Mouse (Mus musculus): ENCODE measurements around the gene Gm44790.

The Gm44790 gene

DNA sequence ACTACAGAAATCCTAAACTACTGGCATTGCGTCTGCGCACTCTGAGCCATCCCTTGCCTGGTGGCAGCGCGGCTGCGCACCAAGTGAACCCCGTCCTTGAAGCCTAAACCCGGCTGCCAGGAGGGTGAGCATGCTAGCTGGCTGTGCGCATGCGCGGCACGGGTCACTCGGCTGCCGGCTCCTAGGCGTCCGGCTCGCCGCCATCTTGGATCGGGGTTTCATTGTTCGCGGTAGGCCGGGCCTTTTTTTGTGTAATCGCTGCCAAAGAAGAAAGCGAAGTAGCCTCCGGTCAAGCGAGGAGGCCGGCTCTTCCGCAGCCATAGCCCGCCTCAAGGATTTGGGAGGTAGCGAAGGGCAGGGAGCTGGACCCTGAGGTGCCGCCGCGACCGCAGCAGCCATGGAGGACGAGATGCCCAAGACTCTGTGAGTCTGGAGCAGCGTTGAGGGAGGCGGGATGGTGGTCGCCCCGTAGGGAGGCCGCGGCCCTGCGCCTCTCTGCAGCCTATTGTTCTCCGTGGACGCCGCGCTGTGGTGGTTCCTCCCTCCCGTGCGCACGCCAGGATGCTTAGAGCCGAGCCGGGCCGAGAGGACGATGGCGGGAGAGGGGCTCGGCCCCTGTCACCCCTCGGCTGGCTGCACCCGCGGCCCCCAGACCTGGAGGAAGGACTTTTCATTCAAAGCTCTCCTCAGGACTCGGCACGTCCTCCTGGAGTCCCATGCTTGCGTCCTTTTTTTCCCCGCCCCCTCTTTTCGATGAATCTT is 22.2 kb upstream of the Gm44790 start, which contains the start of gene Tia1:
Tia1 (plus strand) TSS at position 120 of the 762 bp plus-strand sequence.
- DNase-seq (ENCODE audit: low spot score in 2 of 2), result peak; percentile 97 to 98

DNA sequence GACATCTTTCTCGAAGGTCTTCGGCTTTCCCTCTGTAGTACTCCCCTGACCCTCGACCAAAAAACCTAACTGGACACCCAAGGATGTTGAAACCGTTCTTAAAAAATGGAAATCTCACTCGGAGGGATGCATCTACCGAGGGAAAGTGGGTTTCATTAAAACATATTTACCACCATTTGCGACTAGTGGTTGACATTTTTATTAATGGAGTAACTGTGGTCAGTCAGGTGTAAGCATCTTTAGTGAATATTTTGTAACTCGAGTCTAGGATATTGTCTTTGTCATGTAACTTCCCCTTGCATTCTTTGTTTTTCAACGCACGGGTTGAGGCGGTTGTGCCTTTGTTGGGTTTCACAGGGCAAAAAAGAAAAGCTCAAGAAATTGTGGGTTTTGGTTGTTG is 21.5 kb upstream of the Gm44790 start:
- DNase-seq (ENCODE audit: low spot score in 2 of 2), result peak in 1 of 2 experiments; percentile 15

DNA sequence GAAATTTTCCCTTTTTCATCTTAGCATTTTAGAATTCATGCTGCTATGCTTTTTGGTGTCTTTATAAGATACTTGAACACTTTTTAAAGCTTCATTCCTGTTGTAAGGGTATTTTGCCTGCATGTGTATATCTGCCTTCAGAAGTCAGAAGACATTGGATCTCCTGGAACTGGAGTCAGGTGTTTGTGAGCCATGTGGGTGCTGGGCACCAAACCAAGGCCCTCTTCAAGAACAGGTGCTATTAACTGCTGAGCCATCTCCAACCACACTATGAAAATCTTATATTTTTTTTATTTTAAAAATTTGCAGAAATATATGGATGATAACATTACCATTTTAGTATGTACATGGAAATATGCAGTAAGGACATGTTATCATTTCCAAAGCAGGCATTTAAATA is 20.2 kb upstream of the Gm44790 start:
- no peak for DNase-seq (ENCODE audit: low spot score in 2 of 2)

DNA sequence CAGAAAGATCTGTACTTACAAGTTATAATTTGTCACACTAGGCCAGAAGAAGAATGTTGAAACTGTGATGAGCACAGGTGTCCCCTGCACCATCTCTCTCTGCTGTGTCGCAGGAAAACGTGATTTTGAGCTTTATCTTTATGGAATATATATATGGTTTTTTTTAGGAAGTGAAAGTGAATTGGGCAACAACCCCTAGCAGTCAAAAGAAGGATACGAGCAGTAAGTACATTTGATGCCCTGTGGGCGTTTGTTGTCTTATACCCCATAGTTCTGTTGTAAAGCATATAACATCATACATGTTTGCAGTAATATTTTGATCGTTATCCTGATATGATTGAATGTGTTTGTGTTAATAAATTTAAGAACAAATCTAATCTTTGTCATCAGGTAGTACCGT is 7.7 kb upstream of the Gm44790 start:
- DNase-seq (ENCODE audit: low spot score in 2 of 2), result no peak

DNA sequence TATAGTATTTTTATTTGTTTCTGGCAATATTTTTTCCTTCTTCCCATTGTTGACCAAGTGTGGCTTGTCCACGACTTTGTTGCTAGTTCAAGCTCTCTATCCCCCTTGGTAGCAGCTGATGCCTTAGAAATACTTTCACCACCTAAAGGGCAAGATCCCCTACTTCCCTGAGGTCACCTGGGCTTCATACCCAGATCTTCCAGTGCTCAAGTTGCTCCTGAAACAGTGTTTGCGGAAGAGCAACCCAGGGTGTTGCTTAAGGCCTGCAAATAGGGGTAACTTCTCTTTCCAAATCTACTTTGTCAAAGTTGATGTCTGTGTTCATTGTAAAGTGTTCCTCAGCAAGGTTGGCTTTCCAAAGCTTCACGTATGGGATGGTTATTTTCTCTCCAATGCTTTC is 7.2 kb upstream of the Gm44790 start:
- no peak for DNase-seq (ENCODE audit: low spot score in 2 of 2)

DNA sequence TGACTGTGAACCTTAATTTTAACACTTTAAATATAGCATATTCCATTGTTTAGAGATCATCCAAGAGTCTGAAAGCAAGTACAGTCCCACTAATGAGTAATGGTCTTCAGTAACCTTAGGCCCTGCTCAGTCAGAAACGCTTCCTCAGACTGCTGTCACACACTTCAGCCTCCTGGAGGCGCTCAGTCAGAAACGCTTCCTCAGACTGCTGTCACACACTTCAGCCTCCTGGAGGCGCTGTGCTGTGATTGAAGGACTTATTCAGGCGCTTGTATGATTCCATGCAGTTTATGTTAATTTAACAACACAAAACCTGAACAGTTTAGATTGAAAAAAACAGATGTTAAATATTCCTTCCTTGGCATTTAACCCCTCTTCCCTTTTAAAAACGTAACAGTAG is 6.0 kb upstream of the Gm44790 start:
- no peak for DNase-seq (ENCODE audit: low spot score in 2 of 2)

DNA sequence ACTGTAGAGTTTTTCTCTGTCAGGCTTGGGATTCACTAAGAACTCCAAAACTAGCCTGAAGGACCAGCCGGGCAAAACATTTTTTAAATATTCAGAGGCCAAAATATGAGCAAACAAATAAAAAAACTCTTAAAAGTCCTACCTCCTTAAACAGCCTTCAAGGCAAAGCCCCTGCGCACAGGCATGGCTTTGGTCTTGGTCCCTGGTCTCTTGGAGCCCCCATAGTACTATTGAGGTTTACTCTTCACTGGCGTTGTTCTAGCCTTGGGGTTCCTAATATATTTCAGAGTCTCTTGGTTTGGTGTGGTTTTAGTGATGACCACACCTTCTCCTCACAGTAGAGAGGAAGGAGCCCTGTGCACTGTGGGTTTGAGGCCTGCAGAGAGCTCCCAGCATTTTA is 5.1 kb downstream of the Gm44790 start:
- DNase-seq (ENCODE audit: low spot score in 2 of 2), result no peak

DNA sequence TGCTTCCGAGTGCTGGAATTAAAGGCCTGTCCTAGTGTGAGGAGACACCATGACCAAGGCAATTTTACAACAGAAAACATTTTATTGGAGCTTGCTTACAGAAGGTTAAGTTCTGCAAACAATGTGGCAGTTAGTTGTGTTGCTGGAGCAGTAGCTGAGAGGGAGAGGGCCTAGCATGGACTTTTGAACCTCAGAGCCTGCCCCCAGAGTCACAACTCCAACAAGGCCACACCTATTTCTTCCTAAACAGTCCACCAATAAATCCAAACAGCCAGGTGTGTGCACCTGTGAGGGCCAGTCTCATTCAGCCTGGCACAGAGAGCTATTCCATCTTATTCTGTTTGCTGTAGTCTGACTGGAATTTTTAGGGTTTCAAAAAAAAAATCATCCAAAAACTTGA is 7.2 kb downstream of the Gm44790 start:
- DNase-seq (ENCODE audit: low spot score in 2 of 2), result no peak

DNA sequence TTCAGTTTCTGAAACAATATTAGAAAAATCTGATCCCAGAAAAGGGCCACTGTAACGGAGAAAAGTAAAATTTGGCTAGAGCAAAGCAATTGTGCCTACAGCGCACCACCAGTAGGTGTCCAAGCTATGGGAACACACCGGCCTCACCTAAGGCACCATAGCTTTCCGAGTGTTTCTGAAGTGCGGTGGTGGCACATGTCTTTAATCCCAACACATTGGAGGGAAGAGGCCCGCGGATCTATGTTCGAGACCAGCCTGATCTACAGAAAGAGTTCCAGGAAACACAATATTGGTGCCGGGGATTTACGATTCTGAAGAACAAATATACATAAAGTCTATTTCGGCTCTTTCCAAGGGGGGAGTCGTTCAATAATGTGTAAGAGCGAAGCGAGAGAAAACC is 11.3 kb downstream of the Gm44790 start:
- DNase-seq (ENCODE audit: low spot score in 2 of 2), result peak; percentile 47 to 63

DNA sequence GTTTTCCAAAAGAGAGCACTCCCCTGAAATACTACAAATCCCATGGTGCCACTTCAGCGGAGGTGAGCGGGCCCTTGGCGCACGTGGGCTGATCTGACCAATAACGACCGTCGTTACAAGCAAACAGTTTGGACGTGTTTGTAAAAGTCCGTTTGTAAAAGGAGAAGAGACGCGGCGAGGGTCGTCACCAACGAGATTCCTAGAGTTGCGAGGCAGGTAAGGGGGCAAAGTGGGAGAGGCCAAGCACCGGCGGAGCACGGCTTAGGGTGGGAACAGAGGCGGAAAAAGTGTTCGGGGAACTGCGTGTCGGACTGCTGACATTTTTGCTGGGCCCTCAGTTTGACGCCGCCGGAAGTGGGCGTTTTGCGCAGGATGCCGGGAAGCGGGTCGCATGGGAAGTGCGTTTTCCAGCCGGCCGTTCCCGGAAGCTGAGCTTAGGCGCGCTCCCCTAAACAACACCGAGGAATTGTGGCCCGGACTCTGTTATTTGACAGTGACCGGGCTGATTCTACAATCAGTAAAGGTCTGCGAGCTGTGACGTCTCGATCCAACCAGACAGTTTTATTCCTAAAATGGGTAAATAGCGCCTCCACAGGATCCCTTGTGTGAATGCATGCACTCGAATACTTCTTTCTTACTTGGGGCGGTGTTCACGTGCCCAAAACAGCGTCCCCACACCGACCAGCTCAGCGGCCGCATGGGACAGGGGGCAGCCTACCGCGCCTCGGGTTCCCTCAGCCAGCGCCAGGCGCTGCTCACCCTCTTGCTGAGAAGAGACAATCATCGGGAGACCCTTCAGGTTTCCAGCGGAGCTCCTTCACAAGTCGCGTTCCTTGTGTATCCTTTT is 12.0 kb downstream of the Gm44790 start, which contains the start of gene C87436:
C87436 (plus strand) TSS at position 103 of the 847 bp plus-strand sequence.
- peak; percentile 91 to 94 for DNase-seq (ENCODE audit: low spot score in 2 of 2)

DNA sequence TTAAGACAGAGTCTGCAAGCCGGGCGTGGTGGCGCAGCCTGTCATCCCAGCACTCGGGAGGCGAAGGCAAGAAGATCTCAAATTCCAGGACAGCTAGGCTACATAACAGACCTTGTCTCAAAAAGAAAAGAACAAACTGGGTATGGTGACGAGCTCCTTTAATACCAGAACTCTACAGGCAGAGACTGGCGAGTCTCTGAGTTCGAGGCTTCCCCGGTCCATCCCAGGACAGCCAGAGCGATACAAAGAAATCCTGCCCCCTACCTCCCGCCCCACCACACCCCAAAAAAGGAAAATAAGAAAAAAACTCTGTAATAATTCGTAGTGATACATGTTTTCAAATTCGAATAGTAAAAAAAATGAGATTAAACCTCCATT is 12.7 kb downstream of the Gm44790 start:
- no peak for DNase-seq (ENCODE audit: low spot score in 2 of 2)

DNA sequence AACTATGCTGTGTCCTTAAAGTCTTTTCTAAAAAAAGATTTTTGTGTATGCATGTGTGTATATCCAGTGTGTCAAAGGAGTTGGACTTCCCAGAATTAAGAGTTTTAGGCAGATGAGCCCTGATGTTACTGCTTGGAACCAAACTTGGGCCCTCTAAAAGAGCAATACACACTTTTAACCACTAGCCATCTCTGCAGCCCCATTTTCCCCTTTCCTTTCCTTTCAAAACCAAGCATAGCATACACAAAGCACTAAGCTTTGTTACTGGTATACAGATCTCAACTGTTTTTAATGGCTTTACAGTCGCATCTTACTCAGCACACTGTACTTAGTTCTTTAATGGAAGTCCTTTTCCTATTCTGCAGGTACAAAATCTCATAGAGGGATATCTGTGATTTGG is 13.1 kb downstream of the Gm44790 start:
- DNase-seq (ENCODE audit: low spot score in 2 of 2), result no peak

DNA sequence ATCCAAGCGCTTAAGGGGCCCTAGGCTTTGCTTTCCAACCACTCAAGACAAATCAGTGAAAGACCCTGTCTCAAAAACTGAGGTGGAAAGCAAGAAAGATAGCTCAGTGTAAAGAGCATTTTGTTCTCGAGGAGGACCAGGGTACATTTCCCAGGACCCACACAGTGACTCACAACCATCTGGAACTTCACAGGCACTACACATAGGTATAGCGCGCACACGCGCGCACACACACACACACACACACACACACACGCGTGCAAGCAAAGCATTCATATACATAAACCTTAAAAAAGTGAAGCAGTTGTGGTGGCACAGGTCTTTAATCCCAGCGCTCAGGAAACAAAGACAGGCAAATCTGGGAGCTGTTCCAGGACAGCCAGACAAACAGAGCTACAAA is 15.1 kb downstream of the Gm44790 start:
- no peak for DNase-seq (ENCODE audit: low spot score in 2 of 2)

DNA sequence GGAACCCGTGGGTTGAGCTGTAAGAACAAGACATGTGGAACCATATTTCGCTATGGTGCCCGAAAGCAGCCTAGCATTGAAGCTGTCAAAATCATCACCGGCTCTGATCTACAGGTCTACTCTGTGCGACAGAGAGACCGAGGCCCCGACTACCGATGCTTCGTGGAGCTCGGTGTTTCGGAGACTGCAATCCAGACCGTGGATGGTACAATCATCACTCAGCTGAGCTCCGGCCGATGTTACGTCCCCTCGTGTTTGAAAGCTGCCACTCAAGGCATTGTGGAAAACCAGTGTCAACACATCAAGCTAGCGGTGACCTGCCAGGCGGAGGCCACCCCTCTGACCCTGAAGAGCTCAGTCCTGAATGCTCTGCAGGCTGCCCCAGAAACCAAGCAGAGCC is 19.1 kb downstream of the Gm44790 start:
- DNase-seq (ENCODE audit: low spot score in 2 of 2), result no peak

DNA sequence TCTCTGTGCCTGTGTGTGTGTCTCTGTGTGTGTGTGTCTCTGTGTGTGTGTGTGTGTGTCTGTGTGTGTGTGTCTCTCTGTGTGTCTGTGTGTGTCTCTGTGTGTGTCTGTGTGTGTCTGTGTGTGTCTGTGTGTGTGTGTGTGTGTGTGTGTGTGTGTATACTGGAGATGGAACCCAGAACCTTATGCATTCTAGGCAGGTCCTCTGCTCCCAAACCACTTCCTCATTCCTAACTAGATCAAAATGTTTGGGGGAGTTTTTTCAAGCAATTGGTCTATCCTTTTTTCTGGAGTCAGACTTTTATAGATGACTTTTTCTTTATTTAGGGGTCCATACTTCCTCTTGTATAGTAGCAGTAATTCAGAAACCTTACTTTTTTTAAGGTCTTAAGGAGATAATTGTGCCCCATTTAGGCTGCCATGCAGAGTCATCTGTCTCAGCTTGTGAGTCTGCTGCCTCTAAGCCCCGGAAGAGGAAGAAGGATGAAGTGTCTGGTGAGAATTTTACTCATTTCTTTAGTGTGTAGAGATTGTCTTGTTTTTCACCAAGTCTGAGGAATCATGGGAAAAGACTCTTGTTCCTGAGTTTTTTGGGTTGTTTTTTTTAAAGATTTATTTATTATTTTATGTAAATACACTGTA is 20.6 kb downstream of the Gm44790 start:
- DNase-seq (ENCODE audit: low spot score in 2 of 2), result no peak

DNA sequence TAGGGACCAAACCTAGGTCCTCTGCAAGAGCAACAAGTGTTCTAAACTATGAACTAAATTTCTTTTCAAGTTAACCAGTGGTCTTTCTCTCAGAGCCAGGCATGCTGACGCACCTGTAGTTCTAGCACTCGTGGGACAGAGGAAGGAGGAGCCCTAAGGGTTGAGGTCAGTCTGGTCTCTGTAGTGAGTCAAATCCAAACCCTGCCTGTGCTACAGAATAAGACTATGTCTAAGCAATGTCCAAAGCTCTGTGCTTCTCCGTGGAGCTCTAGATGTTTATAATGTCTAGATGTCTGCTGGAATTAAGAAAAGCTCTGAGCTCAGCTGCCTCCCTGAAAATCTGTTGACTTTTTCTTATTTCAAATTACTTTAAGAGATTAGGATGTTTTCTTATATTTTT is 30.3 kb downstream of the Gm44790 start:
- DNase-seq (ENCODE audit: low spot score in 2 of 2), result no peak

DNA sequence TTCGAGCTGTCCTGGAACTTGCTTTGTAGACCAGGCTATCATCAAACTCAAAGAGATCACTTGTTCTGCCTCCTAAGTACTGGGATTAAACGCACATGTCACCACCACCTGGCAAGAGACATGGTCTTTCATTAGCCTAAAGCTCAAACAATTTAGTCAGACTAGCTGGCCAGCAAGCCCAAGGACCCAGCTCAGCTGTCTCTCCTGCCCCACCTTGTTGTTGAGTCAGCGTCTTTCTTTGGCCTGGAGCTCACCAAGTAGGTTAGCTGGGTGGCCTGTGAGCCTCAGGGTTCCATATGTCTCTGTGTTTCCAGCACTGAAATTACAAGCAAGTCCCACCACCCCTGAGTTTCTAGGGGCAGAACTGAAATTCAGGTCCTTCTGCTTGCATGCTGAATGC is 36.6 kb downstream of the Gm44790 start:
- no peak for DNase-seq (ENCODE audit: low spot score in 2 of 2)

DNA sequence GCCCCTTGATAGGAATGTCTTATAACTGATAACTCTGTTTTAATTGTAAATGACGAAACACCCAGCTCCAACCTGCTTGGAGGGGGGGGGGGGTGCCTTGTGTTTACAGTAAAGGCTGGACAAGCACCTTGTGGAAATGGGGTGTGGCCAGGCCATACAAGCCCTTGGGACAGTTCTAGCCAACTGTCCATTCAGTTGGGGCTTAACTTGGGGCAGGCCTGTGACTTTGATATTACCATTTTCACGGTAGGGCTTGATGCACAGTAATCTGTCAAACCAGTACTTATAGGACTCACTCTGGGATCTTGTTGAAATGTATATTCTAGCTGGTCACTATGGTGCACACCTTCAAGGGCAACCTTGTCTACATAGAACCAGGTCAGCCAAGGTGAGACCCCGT is 44.9 kb downstream of the Gm44790 start:
- DNase-seq (ENCODE audit: low spot score in 2 of 2), result no peak

DNA sequence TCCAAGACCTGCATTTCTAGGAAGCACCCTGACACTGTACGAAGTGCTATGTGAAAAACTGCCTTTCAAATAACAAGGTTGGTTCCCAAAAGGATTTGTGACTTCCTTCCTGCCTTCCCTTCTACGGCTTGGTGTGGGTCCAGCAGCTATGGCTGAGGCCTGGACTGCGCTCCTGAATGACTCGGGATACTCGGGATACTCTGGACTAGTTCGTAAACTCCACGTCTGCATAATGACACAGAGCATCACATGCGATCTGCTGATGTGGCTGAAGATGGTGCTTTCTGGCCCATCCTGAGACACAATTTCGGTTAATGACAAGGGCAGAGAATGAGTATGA is 45.3 kb downstream of the Gm44790 start:
- DNase-seq (ENCODE audit: low spot score in 2 of 2), result no peak

DNA sequence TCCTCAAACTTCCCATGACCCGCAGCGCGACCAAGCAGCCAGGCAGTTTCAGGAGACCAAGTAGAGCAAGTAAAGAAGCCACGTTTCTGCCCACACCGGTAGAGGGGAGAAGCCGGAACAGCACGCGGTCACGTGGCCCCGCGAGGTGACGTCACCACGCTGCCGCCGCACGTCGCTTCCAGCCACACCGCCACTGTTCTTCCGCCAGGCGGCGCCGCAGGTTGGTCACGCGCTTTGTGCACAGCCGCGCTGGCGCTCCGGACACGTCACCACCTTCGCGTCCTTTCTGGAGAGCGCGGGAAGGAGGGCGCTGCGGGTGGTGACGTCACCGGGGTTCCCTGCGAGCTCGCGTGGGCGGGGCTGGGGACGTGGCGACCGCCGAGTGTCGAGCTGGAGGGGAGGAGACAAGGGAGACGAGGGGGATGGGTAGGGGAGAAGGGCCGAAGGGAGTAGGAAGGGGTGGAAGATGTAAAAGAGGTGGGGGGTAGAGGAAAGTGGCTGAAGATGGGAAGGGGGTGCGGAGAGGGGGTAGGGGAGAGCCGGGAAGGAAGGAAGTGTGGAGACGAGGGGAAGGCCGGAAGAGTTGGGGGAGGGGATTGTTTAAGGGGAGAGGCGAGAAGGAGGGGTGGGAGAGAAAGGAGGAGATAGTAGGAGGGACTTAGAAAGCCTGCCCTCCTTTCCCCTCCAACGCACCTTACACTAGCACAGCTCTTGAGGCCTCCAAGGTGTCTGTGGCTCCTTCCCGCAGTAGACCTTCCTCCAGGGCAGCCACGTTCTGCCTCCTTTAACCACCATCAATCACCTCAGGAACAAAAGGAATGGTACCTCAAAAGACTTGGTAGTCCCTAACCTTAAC is 45.9 kb downstream of the Gm44790 start:
- peak; percentile 99 for DNase-seq (ENCODE audit: low spot score in 2 of 2)

DNA sequence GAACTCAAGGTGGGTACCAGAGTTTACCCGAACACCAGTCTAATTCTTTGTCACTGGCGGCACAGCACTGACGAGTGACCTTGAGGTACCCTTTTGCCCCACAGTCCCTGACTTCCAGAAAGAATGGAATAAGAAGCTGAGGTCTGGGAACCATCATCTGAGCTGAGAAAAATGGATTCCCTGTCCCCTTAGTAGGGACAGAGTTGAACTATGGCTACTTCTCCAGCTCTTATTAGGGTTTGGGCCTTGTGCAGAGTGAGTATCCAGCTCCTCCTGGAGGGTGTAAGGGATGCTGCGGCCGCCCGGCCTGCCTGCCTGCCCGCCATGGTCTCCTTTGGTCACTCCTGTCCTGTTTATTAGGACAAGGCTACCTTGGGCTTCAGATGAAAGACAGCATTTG is 46.6 kb downstream of the Gm44790 start:
- no peak for DNase-seq (ENCODE audit: low spot score in 2 of 2)

DNA sequence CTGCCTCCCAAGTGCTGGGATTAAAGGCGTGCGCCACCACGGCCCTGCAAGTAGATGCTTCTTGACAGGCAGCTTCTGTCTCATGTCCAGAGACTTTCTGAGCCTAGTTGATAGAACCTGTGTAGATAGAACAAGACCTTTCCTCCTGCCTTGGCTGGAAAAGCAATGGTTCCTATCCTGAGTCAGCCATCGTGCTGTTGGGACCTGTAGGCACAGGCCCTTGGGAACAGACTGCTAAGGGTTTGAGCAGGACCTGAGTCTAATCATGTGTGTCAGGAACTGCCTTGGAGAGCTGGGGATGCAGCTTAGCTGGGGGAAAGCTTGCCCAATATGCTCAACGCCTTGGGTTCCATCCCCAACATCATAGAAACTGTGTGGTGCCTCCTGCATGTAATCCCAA is 47.6 kb downstream of the Gm44790 start:
- DNase-seq (ENCODE audit: low spot score in 2 of 2), result no peak
